17 mouse cellular contexts compared by ENCODE assay signal in the genomic region with DNA sequence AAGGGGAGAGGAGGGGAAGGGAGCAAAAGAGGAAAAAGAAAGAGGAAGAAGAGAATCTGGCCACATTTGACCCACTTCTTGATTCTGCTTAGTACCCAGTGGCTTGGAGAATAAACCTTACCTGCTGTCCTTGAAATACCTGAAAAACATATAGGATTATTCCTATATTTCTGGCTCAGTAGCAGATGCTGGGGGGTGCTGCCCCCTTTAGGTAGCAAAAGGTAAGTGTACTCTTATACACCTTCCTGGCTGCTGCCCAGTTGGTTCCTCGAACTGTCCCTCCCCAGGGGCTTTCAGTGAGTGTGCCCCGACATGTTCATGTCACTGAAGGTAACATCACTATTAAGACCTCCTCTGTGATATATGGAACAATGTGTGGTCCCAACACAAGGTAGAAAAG.
A peak's percentile ranks its signal among the peaks of the same experiment; 100 is the strongest.
DNase-seq lines count a peak whose midpoint lies in the region; ATAC-seq and TF ChIP-seq lines count a peak whose summit lies in the region.
"Had no signal": no experiment of that assay in that cellular context is flagged by ENCODE, and none has a peak within 500 bp of the region (broad histone marks: within the 10 kb centered on the region; RNA-seq: fewer than 3 reads in every experiment).

No protein-coding gene starts in this region.

- no peak for ATAC-seq in liver, postnatal 0 days
- no peak for ATAC-seq in liver, embryonic 12.5 days
- peak; percentile 17; the same call in 1 of the 2 replicates for ATAC-seq in megakaryocyte progenitor cell, adult 5-6 weeks (replicated peaks; ENCODE audit: poor library complexity)
- ATAC-seq: Patski had no signal

- H3K79me2 ChIP-seq in MEL (ENCODE audit: control insufficient read depth, insufficient read depth, low read length, poor library complexity): no peaks in the 10 kb centered on the region

- DNase-seq in gastrocnemius, adult 2 months: no peak
- no peak for DNase-seq in gastrocnemius, postnatal 14 days
- DNase-seq in liver, postnatal 0 days: no peak
- DNase-seq in MEL (ENCODE audit: low read depth, low spot score): no peak
- DNase-seq in left cerebral cortex, postnatal 4 days: no peak
- DNase-seq in left cerebral cortex, adult 18-20 months (ENCODE audit: low spot score in 2 of 2): no peak
- DNase-seq: B cell, adult 2 months; cerebellum, adult 9-11 months; kidney, postnatal 4 days; right cerebral cortex, postnatal 14 days; thymus, adult 2 months had no signal

- H3K27ac ChIP-seq in gastrocnemius, adult 2 months: no peak overlapping the region
- no peak overlapping the region for H3K27ac ChIP-seq in liver, postnatal 0 days (ENCODE audit: low read depth)
- no peak overlapping the region for H3K27ac ChIP-seq in liver, embryonic 12.5 days
- no peak overlapping the region for H3K27ac ChIP-seq in MEL (ENCODE audit: control insufficient read depth, low read depth, low read length)
- H3K27ac ChIP-seq: forebrain, embryonic 10.5 days had no signal

- TF ChIP-seq CTCF in gastrocnemius, adult 2 months (IDR thresholded peaks at IDR 0.05): peak; percentile 36; the same call in 1 of the 2 replicates
- TF ChIP-seq CTCF in liver, postnatal 0 days (IDR thresholded peaks at IDR 0.05; ENCODE audit: low read depth): peak; percentile 36
- no peak for TF ChIP-seq CTCF in MEL (IDR thresholded peaks at IDR 0.05 in 2 of 3, conservative IDR thresholded peaks at IDR 0.05 in 1 of 3; ENCODE audit: control insufficient read depth in 1 of 3, insufficient read depth in 1 of 3, low read depth in 2 of 3, low read length in 3 of 3, poor library complexity in 1 of 3, severe bottlenecking in 1 of 3)

- intact Hi-C loops in gastrocnemius, adult 2 months (cut with DNase I): no loop called here
- intact Hi-C loops in gastrocnemius, postnatal 14 days (cut with DNase I; ENCODE audit: low total_unique reads): no loop called here
- intact Hi-C loops in left cerebral cortex, postnatal 4 days (cut with DNase I): no loop called here

- TF ChIP-seq RAD21 in MEL (IDR thresholded peaks at IDR 0.05; ENCODE audit: low read depth, low read length): peak; percentile 2; the same call in 1 of the 2 replicates

- no peaks in the 10 kb centered on the region for H3K9me3 ChIP-seq in liver, postnatal 0 days (ENCODE audit: low read length)
- H3K9me3 ChIP-seq in liver, embryonic 12.5 days (replicated peaks): no peaks in the 10 kb centered on the region
- H3K9me3 ChIP-seq in MEL (replicated peaks; ENCODE audit: insufficient read depth, low read length): no peaks in the 10 kb centered on the region
- H3K9me3 ChIP-seq: forebrain, embryonic 10.5 days; megakaryocyte, embryonic 14.5 days had no signal

- TF ChIP-seq EP300 in liver, postnatal 0 days (IDR thresholded peaks at IDR 0.05; ENCODE audit: low read depth): no peak
- no peak for TF ChIP-seq EP300 in MEL (IDR thresholded peaks at IDR 0.05; ENCODE audit: low read depth in 1 of 2, low read length in 2 of 2)

- WGBS in liver, postnatal 0 days (ENCODE audit: insufficient replicate concordance): 60% methylated on average over 2 of the region's 2 CpGs
- WGBS in liver, embryonic 12.5 days (ENCODE audit: insufficient replicate concordance): 44% methylated on average over 2 of the region's 2 CpGs

- H3K4me1 ChIP-seq in liver, postnatal 0 days (ENCODE audit: insufficient read depth): no peaks in the 10 kb centered on the region
- H3K4me1 ChIP-seq in liver, embryonic 12.5 days: no peaks in the 10 kb centered on the region
- H3K4me1 ChIP-seq in MEL (ENCODE audit: control insufficient read depth in 1 of 2, insufficient read depth in 2 of 2, low read length in 2 of 2): no peaks in the 10 kb centered on the region
- H3K4me1 ChIP-seq: megakaryocyte, embryonic 14.5 days had no signal

- H3K4me3 ChIP-seq in gastrocnemius, adult 2 months: no peak overlapping the region
- no peak overlapping the region for H3K4me3 ChIP-seq in liver, postnatal 0 days (ENCODE audit: low read depth, low read length)
- H3K4me3 ChIP-seq in liver, embryonic 12.5 days: no peak overlapping the region
- no peak overlapping the region for H3K4me3 ChIP-seq in MEL (ENCODE audit: control insufficient read depth in 1 of 2, insufficient read depth in 1 of 2, low read depth in 2 of 2, low read length in 2 of 2)
- H3K4me3 ChIP-seq: forebrain, embryonic 10.5 days; megakaryocyte, embryonic 14.5 days had no signal

- no peaks in the 10 kb centered on the region for H3K27me3 ChIP-seq in liver, postnatal 0 days (ENCODE audit: insufficient read depth, low read length)
- H3K27me3 ChIP-seq in liver, embryonic 12.5 days (replicated peaks): no peaks in the 10 kb centered on the region
- no peaks in the 10 kb centered on the region for H3K27me3 ChIP-seq in MEL (ENCODE audit: control insufficient read depth in 1 of 2, insufficient read depth in 2 of 2, low read length in 2 of 2)
- H3K27me3 ChIP-seq: megakaryocyte, embryonic 14.5 days; Patski had no signal

- H3K36me3 ChIP-seq in liver, postnatal 0 days (replicated peaks; ENCODE audit: insufficient read depth, low read length): no peaks in the 10 kb centered on the region
- no peaks in the 10 kb centered on the region for H3K36me3 ChIP-seq in liver, embryonic 12.5 days
- no peaks in the 10 kb centered on the region for H3K36me3 ChIP-seq in MEL (ENCODE audit: control insufficient read depth in 1 of 2, insufficient read depth in 2 of 2, low read length in 2 of 2)
- H3K36me3 ChIP-seq: forebrain, embryonic 10.5 days had no signal

- no peak overlapping the region for H3K4me2 ChIP-seq in liver, postnatal 0 days (ENCODE audit: low read depth, low read length)
- H3K4me2 ChIP-seq in liver, embryonic 12.5 days: no peak overlapping the region
- H3K4me2 ChIP-seq: heart, embryonic 11.5 days had no signal

- no peak overlapping the region for H3K9ac ChIP-seq in liver, postnatal 0 days (replicated peaks)
- H3K9ac ChIP-seq in liver, embryonic 12.5 days: no peak overlapping the region
- no peak overlapping the region for H3K9ac ChIP-seq in MEL (ENCODE audit: control insufficient read depth, low read depth, low read length, poor library complexity, severe bottlenecking)

- TF ChIP-seq POLR2A in MEL (IDR thresholded peaks at IDR 0.05; ENCODE audit: control insufficient read depth in 1 of 2, insufficient read depth in 1 of 2, low read depth in 1 of 2, low read length in 2 of 2, poor library complexity in 1 of 2): no peak

TF ChIP-seq in MEL, 35 proteins besides CTCF, POLR2A, EP300 and RAD21:
- TF ChIP-seq ZMIZ1 (IDR thresholded peaks at IDR 0.05; ENCODE audit: low read depth, low read length) (no peak), NRF1 (IDR thresholded peaks at IDR 0.05; ENCODE audit: insufficient read depth, low read depth, low read length, poor library complexity, severe bottlenecking) (no peak), GABPA (IDR thresholded peaks at IDR 0.05; ENCODE audit: low read depth, low read length) (no peak), MYB (IDR thresholded peaks at IDR 0.05; ENCODE audit: low read depth, low read length) (no peak), CHD1 (IDR thresholded peaks at IDR 0.05; ENCODE audit: low read depth, low read length) (no peak), POLR2AphosphoS5 (IDR thresholded peaks at IDR 0.05; ENCODE audit: borderline replicate concordance, low read depth, low read length) (no peak)
TF ChIP-seq in MEL: peak in this region for 0.

Comparison
In these comparisons a context has a peak if more than half of its experiments do, and no peak if none do; other contexts are left out.
1. CTCF ChIP-seq: peak in gastrocnemius, adult 2 months (single experiment) and liver, postnatal 0 days (single experiment); none in MEL (0 of 3).